Mouse (Mus musculus): ENCODE measurements around the gene Map2k3.
"Not testable (repeated sequence)": the region's sequence is repeated elsewhere in the genome, so short reads cannot be mapped to it uniquely, and the experiment has no call there.

The Map2k3 gene

DNA sequence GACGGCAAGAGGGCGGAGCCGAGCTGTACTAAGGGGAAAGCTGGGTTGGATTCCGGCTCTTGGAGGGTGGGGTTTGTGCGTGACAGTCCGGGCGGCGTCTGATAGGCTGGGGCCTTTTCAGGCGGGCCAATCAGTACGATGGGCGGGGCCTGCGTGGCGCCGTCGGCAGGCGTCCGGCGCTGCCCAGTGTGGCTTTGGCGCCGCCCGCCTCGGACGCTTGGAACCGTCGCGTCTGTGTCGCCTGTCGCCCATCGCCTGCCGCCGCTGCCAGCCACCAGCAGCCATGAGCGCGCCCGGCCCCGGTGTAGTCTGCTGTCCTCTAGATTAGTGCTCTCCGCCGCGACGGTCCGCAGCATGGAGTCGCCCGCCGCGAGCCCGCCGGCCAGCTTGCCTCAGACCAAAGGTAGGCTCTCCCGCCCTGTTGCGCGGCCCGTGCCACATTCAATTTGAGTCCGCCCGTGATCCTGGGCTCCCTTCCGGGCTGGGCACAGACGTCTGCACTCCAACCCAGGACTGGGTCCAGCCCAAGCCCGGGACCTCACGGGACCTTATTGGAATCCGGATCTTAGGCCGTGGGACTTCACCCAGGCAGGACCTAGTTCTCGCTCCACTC lies at the start of gene Map2k3:
Gene Map2k3 (plus strand): TSS at position 165 of the 613 bp plus-strand sequence.
- DNase-seq = peak; percentile 96

GRCm38 (mm10) chr11:60882386-60882785 lies 49.4 kb upstream of the Map2k3 start:
- no peak for DNase-seq

DNA sequence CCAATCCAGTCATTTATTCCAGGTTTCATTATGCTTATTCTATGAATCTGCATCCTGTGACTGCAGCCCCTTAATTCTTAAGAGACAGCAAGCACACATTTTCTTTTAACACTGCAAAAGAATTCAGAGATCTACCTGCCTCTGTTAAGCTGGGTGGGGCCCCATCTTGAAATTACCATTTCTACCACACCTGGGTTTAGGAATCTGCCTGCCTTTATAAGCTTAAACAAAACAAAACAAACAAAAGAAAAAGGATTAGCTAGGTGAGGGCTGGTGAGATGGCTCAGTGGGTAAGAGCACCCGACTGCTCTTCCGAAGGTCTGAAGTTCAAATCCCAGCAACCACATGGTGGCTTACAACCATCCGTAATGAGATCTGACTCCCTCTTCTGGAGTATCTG lies 44.8 kb upstream of the Map2k3 start:
- DNase-seq = not testable (repeated sequence)

DNA sequence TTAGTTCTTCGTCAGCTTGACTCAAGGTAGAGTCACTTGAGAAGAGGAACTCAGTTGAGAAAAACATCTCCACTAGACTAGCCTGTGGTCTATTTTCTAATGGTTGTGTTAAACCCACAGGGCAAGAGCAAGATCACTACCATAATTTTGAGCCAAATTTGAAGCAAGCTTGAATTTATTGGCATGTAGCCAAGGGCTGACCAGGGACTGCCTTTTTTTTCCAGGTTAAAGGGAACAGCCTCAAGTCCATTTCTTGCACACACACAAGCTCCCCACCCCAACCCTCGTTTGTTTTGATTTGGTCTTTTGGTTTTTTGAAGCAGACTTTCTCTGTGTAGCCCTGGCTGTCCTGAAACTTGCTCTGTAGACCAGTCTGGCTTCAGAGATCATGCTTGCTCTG lies 42.0 kb upstream of the Map2k3 start:
- no peak for DNase-seq

DNA sequence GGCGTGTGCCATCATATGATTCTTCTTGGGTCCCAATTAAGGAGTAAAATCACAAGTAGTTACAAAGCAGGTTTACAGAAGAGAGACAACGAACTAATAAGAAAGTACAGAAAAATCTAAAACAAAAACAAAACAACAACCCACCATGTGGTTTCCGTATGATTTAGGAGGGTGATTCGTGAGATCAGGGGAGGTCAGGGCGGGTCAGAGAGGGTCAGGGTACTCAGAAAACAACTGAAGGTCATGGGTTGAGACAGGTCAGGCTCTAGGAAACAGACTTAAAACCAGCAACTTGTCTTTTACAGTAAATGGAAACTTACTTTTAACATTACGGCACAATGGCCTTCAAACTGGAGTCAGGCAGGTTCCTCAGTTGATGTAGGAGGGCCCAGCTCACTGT lies 41.5 kb upstream of the Map2k3 start:
- DNase-seq = no peak

DNA sequence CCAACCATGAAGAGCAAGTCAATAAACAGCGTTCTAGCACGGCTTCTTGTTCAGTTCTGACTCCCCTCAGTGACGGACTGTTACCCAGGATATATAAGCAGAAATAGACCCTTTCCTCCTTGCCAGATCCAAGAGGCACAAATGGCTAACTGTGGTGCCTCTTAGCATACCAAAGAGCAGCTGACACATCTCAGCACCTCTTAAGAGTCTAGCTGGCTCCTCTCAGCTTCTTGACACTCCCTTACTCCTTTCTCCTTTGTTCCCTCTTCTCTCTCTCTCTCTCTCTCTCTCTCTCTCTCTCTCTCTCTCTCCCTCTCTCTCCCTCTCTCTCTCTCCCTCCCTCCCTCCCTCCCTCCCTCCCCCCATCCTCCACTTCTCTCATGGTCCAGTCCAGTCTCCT lies 41.1 kb upstream of the Map2k3 start:
- no peak for DNase-seq

DNA sequence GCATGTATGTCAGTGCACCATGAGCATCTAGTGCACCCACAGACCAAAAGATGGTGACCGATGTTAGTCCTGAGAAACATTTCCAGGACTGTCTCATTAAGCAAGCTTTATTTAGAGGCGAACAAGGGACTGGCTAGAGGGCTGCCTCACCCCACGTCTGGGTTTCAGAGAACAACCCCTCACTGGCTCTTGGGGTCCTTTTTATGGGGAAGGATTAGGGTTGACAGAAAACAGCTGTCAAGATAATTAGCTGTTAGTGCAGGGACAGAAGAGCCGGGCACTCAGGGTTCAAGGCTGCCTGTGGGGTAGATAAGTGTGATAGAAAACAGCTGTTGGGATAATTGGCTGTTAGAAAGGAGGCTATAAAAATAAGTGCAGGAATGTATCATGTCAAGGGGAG lies 35.9 kb upstream of the Map2k3 start:
- no peak for DNase-seq

- DNase-seq = no peak
Observed at GRCm38 (mm10) chr11:60902001-60902400, 29.8 kb upstream of the Map2k3 start.

GRCm38 (mm10) chr11:60902486-60902885 lies 29.3 kb upstream of the Map2k3 start:
- no peak for DNase-seq

GRCm38 (mm10) chr11:60903661-60904061 lies 28.2 kb upstream of the Map2k3 start:
- DNase-seq = no peak

- peak; percentile 49 for DNase-seq
Observed at GRCm38 (mm10) chr11:60905407-60906120, 26.3 kb upstream of the Map2k3 start.

- DNase-seq = no peak
Observed at GRCm38 (mm10) chr11:60906449-60906848, 25.4 kb upstream of the Map2k3 start.

DNA sequence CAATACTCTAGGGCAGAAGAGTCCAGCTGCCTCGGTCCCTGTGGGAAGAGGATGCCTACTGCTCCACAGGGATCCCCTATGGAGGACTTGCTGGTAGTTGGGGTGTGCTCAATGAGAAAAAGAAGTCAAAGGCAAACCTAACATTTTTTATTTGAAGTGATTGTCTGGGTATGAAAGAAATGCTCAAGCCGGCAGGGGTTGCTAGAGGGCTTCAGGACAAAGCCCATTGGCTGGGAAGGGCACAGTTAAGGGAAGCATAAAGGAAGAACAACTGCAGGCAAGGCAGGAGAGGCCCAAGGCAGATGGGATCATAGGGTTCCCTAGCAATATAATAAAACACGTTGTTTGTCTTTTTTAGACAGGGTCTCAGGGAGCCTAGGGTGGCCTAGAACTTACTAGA lies 23.8 kb upstream of the Map2k3 start:
- DNase-seq = no peak

GRCm38 (mm10) chr11:60909626-60910025 lies 22.2 kb upstream of the Map2k3 start:
- no peak for DNase-seq

DNA sequence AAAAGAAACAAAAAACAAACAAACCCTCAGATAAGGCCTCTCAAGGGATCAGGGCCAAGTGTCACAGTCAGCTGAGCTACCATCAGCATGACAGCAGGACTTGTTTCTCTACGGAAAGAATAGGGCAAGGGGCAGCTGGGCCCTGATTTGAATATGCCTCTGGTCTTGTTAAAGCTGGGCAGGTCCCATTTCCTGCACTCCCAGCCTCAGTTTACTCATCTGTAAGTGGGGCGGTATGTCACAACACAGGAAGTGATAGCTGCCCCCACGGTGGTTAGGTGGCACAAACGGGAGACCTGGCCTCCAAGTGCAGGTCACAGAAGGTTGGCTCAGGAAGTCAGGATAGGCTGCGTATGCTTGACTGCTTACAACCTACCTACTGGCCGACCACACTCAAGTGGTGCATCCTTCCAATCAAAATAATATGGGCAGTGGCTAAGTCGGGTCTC lies 19.3 kb upstream of the Map2k3 start:
- no peak for DNase-seq

DNA sequence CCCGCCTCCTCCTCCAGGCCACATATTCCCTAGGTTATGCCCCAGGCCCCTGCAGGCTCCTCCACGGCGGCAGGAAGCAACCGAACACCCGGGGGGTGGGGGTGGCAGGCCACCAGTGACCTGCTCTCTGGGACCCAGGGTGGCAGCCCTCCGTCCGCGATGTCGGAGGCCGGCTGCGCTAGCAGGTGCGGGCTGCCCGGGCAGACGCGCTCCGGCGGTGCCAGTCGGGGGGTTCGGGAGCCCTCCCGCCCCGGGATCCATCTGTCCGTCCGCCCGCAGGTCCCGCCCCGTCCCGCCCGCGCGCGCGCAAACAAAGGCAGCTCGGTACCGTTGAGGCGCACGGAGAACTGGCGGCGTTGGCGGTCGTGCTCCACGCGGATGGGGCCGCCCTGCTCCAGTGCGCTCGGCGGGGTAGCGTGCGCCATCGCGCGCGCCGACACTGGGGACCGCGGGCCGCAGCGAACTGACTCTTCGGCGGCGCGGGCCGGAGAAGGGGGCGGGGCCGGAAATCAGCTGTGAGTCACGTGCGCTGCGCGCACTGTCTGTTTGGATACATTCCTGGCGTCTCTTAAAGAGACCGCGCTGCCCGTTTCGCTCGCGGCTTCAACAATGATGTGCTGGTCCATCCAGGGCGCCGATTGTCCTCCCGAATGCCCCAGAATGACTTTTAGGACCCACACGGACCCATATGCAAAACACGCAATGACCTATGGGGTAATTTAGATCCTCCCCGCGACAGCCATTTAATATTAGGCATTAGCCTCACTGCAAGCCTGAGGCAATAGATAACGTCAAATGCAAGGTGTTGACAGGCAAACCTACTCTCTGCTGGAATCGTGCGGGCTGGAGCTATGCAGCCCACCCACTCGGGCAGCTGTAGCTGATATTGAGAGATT lies 18.3 kb upstream of the Map2k3 start:
- peak; percentile 89 for DNase-seq

GRCm38 (mm10) chr11:60914491-60914890 lies 17.3 kb upstream of the Map2k3 start, which contains the start of gene Natd1:
Natd1 (minus strand) TSS chr11:60914750.
- no peak for DNase-seq

GRCm38 (mm10) chr11:60915201-60915600 lies 16.6 kb upstream of the Map2k3 start:
- no peak for DNase-seq

DNA sequence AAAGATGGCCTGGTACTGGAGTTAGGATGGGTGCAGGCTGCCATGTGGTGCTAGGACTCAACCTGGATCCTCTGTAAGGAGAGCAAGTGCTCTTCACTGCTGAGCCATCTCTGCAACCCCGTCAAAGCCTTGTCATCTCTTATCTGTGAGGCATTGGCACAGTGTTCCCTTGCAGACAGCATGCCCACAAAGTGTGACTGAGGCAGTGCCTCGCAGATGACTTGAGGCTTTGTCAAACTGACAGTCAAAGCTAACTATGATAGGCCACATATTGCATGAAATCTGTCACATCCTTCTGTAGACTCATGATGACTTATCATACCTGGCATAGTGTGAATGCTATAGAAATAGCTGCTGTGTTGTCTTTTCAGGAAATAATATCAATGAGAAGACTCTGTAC lies 11.8 kb upstream of the Map2k3 start:
- DNase-seq = no peak

DNA sequence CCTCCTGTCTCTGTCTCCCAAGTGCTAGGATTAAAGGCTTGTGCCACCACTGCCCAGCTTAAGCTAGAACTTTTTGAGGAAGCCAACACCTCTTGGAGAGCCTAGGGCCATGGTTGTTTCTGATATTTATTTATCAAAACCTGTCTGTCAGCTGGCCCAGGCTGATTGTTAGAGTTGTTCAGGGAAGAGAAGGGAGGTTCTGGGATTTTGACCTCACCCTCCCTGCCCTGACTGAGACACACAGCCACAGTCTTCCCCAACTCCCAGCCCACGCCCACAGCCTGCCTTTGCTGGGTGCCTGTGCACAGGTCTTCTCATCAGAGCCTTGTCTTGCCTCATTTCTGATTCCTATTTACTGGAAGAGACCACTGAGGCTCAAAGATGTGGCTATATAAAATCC lies 9.6 kb upstream of the Map2k3 start:
- DNase-seq = no peak

- DNase-seq = no peak
Observed at GRCm38 (mm10) chr11:60922964-60923363, 8.9 kb upstream of the Map2k3 start.

GRCm38 (mm10) chr11:60924498-60924897 lies 7.3 kb upstream of the Map2k3 start:
- DNase-seq = no peak

DNA sequence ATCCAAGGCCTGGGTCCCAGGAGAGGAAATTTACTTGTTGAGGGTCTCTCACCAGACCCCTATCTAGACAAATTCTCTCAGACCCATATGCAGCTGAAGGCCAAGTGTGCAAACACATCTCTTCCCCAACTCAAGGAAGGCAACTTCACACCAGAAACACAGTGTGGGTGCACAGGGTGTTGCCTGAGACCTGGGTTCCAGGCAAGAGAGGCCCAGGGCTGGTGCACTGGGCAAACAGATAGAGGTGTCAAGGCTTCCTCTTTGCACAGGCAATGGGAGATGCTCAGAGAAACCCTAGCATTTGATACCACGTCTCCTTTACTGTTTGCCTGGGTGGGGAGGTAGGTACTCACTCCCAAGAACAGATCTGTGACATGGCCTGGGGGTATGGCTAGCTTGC lies 6.9 kb upstream of the Map2k3 start:
- no peak for DNase-seq

DNA sequence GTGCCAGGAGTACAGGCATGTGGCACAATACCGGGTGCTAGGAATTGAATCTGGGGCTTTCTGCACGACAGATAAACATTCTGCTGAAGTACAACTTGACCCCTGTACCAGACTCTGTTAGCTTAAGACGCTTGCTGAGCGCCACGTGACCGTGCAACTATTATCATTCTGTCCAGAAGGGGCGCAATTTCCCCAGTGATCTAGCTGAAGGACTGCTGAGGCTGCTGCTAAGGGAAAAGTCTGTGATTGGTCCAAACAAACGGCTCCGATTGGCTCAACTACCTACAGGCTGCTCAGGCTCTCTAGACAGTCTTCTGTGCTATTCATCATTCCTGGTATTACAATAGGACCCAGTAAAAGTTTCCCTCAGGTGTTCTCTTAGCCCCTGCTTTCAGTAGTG lies 4.6 kb upstream of the Map2k3 start:
- peak; percentile 86 for DNase-seq

Data from cerebellum, adult 11 months (tissue).